Mouse (Mus musculus) stomach, embryonic 16.5 days (tissue): ENCODE results near the gene H2al1b. TPM values are rescaled to one million over a fixed set of nuclear protein-coding genes. Genes with fewer than 3 reads are reported as not detected.
A peak's percentile ranks its signal among the peaks of the same experiment; 100 is the strongest.
"Not testable (repeated sequence)": the region's sequence is repeated elsewhere in the genome, so short reads cannot be mapped to it uniquely, and the experiment has no call there.

Source experiments
- ATAC-seq: fragments of 200-750 bp; cut with Nextera tagmentation; 2 replicates; pipeline ENCODE4 v1.8.0; 2017; ENCODE audit warnings: moderate number of reproducible peaks, moderate TSS enrichment; ENCODE audit not compliant: insufficient read depth, low FRiP score
- H3K27ac ChIP-seq: fragments of 300-500 bp; sonication (generic); 2 replicates; pipeline ENCODE4 v1.5.1; 2014; ENCODE audit warnings: low read length
- H3K27me3 ChIP-seq: fragments of 300-500 bp; sonication (generic); 2 replicates; pipeline ENCODE4 v1.6.1; 2014; ENCODE audit warnings: low read length, control low read depth, mixed read lengths; ENCODE audit not compliant: control insufficient read depth, insufficient read depth
- H3K36me3 ChIP-seq: fragments of 300-500 bp; sonication (generic); 2 replicates; pipeline ENCODE4 v1.6.1; 2014; ENCODE audit warnings: low read length; ENCODE audit not compliant: control insufficient read depth, insufficient read depth
- H3K4me1 ChIP-seq: fragments of 300-500 bp; sonication (generic); 2 replicates; pipeline ENCODE4 v1.6.1; 2014; ENCODE audit warnings: low read length, control low read depth, mixed read lengths; ENCODE audit not compliant: control insufficient read depth, insufficient read depth
- H3K4me2 ChIP-seq: fragments of 300-500 bp; sonication (generic); 2 replicates; pipeline ENCODE4 v1.6.1; 2014; ENCODE audit warnings: low read depth, low read length, mixed read lengths
- H3K4me3 ChIP-seq: fragments of 300-500 bp; sonication (generic); replicated peaks from 2 replicates; pipeline ENCODE4 v1.5.1; 2014; ENCODE audit warnings: mild to moderate bottlenecking, low read length
- H3K9ac ChIP-seq: fragments of 300-500 bp; sonication (generic); 2 replicates; pipeline ENCODE4 v1.6.1; 2014; ENCODE audit warnings: low read length
- H3K9me3 ChIP-seq: fragments of 300-500 bp; sonication (generic); replicated peaks from 2 replicates; pipeline ENCODE4 v1.6.1; 2016; ENCODE audit warnings: low read length, control low read depth; ENCODE audit not compliant: control insufficient read depth
- WGBS: fragments of 180-500 bp; shearing (Covaris S2); extraction: QIAGEN DNeasy Blood & Tissue Kit; methylation state at CpG from one replicate; pipeline ENCODE4 v1.1.7; 2014; 5-methylcytosine and 5-hydroxymethylcytosine counted together
- polyA plus RNA-seq: library from polyadenylated mRNA; unstranded; fragments of >200 nt; fragmentation: Nextera tagmentation; extraction: Ambion mirVana; gene quantifications from 2 replicates; pipeline ENCODE4 v1.2.1, GENCODE M21; 2015

Gene H2al1b
- not detected in 2 replicates for polyA plus RNA-seq

DNA sequence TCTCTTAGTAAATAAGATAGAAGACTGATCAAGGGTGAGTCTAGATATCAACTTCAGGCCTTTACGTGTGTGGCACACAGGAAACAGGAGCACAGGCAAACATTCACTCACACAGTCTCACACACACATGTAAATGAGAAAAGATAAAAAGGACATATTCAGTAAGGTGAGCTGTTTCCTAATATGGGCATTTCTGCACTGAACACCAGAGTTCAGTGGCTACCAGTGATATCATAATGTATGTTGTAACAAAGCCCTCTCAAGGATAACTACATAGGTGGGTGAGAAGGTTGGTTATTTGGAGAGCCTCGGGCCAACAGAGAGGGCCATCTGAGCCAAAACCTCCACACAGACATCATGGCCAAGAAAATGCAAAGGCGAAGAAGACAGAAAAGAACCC is at the start of gene H2al1b:
Gene H2al1b, plus strand, starts transcription at position 301 of the 400 bp plus-strand sequence.
- H3K9ac ChIP-seq, H3K4me1 ChIP-seq, ATAC-seq, H3K4me3 ChIP-seq, H3K27ac ChIP-seq, H3K27me3 ChIP-seq, H3K9me3 ChIP-seq, H3K36me3 ChIP-seq, H3K4me2 ChIP-seq: not testable (repeated sequence)
- 81% methylated on average over 1 of the region's 3 CpGs for WGBS

DNA sequence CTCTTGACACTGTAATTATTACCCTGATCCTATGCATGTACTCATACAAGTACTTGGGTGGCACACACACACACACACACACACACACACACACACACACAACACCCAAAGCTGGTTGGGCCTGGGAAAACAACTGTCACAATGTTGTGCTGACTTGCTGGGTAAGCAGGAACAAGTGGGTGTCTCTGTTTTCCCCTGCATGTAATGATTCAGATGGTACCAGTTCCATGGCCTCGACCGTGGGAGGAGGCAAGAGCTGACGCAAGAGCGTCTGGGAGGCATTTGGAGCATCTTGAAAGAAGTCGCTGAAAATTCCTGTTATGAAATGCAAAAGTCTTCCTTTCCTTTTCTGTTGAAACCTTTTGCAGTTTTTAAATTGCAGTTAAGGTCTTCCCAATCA is 48.2 kb upstream of the H2al1b start:
- whole genome bisulfite sequencing = 66% methylated on average over 5 of the region's 5 CpGs

DNA sequence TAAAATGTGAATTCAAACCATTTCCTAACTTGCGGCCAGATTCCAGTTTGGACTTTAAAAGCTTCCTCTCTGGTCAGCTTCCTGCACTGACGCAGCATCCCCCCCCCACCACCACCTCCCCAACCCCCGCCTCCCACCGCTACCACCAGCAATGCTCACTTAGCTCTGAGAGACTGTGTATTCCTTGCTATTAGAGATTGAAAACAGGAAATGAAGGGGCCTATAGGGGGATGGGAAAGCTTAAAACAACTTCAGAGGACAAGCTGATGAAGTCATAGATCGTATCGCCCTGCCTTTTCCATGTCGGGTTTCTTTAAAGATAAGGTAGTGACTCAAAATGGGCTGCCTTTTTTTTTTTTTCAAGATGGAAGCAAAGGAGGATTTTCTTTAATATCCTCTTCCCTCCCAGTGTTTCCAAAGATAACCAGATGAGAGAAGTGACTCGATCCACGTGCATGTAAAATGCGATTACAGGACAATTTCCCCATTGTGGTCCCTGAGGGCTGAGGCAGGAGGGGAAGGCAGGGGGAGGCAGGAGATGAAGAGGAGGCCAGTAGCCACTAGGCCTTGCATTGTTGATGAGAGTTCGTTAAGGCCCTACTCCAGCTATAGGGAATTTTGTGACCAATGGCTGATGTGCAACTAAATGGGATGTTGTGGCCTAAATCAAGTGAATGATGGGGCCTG is 47.6 kb upstream of the H2al1b start:
- 53% methylated on average over 11 of the region's 11 CpGs for WGBS
- peaks cover 8% of the 10 kb centered on the region for H3K4me1 ChIP-seq
- H3K9me3 ChIP-seq = no peaks in the 10 kb centered on the region
- no peak overlapping the region for H3K9ac ChIP-seq
- H3K36me3 ChIP-seq = no peaks in the 10 kb centered on the region
- H3K4me3 ChIP-seq = no peak overlapping the region
- H3K4me2 ChIP-seq = no peak overlapping the region
- ATAC-seq = no peak
- no peak overlapping the region for H3K27ac ChIP-seq
- H3K27me3 ChIP-seq = peaks cover 14% of the 10 kb centered on the region; the same call in 1 of the 2 replicates

More for the DNA sequence above, 48.2 kb upstream of the H2al1b start:
- Histone ChIP-seq H3K4me1 (peaks cover 8% of the 10 kb centered on the region), H3K4me2 (no peak overlapping the region), H3K27ac (no peak overlapping the region), H3K27me3 (peaks cover 13% of the 10 kb centered on the region; the same call in 1 of the 2 replicates), H3K9ac (no peak overlapping the region), H3K9me3 (no peaks in the 10 kb centered on the region), H3K4me3 (no peak overlapping the region), H3K36me3 (no peaks in the 10 kb centered on the region)
- ATAC-seq = no peak

DNA sequence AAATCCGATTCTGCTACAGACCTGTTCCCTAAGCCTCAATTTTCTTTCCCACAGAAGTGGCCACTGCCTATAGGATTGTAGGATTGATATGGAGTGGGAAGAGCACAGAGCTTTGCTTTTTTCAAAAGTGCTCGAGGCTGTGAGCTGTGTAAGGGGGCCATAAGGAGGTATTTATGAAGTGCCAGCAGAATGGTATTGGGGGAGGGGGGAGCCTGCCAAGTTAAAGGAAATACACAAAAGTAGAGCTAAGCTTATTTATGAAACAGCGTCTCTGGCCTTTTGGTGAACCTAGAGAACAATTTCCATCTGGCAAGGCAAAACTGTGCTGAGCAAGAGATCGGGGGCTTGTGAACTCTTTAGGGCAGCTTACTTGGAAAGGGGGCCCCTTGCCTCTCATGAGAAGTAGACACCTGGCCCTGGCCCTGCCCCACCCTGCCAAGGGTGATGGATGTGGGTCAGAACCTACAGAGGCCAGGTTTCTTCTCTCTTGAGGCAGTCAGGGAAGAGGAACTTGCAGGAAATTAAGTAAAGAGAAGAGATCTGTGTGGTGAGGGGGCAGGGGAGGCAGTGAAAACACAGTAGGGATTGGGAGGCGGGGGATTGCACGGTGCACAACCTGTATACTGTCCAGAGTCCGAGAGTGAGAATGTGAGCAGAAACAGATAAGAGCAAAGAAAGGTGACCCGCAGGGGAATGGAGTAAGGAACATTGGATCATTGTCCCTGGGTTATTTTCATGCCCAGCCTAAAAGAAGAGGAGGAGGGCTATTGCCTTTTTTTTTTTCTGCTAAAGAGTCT is 46.5 kb upstream of the H2al1b start:
- Histone ChIP-seq H3K9ac (no peak overlapping the region; the same call in 1 of the 2 replicates), H3K4me1 (peaks cover 8% of the 10 kb centered on the region), H3K4me2 (no peak overlapping the region), H3K4me3 (no peak overlapping the region), H3K9me3 (no peaks in the 10 kb centered on the region), H3K27me3 (peaks cover 14% of the 10 kb centered on the region; the same call in 1 of the 2 replicates), H3K27ac (no peak overlapping the region), H3K36me3 (no peaks in the 10 kb centered on the region)
- 29% methylated on average over 8 of the region's 8 CpGs for WGBS
- no peak for ATAC-seq

DNA sequence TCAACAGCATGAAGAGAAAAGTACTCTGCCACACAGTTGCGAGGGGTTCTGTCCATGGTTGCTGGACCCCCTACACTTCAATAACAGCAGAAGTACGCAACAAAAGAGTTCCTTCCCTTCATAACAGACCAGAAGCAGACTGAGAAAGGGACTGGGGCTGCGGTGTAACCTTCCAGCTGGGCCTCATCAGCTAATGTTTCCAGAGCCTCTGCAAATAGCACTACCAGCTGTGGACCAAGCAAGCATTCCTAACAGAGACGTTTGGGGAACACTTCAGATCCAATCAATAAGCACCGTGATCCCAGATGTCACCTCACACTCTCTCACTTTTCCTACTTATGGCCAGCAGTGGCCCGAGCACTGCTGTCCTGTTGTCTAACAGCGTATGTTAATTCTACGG is 37.3 kb upstream of the H2al1b start:
- Histone ChIP-seq H3K4me1 (no peaks in the 10 kb centered on the region), H3K27ac (no peak overlapping the region), H3K9me3 (no peaks in the 10 kb centered on the region), H3K9ac (no peak overlapping the region), H3K4me2 (no peak overlapping the region), H3K4me3 (no peak overlapping the region), H3K27me3 (no peaks in the 10 kb centered on the region; the same call in 1 of the 2 replicates), H3K36me3 (no peaks in the 10 kb centered on the region)
- 52% methylated on average over 8 of the region's 8 CpGs for WGBS
- no peak for ATAC-seq

DNA sequence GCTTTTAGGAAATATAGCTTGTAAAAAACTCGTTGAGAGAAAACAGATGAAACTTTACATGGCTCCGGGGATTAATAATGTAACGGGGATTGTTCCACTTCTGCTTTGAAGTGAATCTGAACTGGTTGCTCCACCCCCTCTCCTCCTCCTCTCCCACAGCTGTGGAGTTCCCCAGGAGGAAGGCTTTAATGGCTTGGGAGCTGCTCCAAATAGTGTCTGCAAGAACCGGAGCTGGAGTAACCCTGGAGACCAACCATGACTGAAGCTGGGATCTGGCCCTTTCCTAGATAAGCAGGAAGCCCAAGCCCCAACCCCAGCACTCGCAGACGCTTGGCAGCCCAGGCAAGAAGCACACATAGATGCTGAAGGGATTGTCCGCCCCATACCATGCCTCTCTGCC is 34.4 kb upstream of the H2al1b start:
- Histone ChIP-seq H3K27me3 (peaks cover 5% of the 10 kb centered on the region; the same call in 1 of the 2 replicates), H3K4me3 (no peak overlapping the region), H3K9me3 (no peaks in the 10 kb centered on the region), H3K4me2 (no peak overlapping the region), H3K9ac (no peak overlapping the region), H3K4me1 (no peaks in the 10 kb centered on the region), H3K36me3 (no peaks in the 10 kb centered on the region), H3K27ac (no peak overlapping the region)
- WGBS = 43% methylated on average over 7 of the region's 7 CpGs
- peak; percentile 53; the same call in 1 of the 2 replicates for ATAC-seq

DNA sequence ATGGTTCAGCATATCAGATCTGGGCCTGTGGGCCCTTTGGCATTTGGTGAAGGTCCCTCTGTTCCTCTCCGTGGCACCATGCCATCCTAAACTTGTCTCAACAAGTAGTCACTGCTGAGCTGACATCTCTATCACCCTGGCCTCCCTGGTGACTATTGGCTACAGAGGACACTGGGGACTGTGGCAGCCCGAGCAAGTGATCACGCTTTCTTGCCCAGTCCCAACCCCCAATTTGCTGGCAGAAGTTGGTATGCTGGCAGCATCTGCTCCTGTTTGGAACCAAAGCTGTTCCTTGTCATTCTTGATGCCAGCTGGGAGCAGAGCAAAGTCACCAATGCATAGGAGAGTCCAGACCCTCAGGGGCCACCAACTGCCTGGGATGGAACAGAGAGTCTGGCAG is 33.2 kb upstream of the H2al1b start:
- Histone ChIP-seq H3K9me3 (no peaks in the 10 kb centered on the region), H3K27ac (no peak overlapping the region), H3K4me1 (no peaks in the 10 kb centered on the region), H3K4me3 (no peak overlapping the region), H3K4me2 (no peak overlapping the region), H3K27me3 (peaks cover 5% of the 10 kb centered on the region; the same call in 1 of the 2 replicates), H3K9ac (no peak overlapping the region), H3K36me3 (no peaks in the 10 kb centered on the region)
- ATAC-seq = no peak
- WGBS = 89% methylated on average over 3 of the region's 3 CpGs

DNA sequence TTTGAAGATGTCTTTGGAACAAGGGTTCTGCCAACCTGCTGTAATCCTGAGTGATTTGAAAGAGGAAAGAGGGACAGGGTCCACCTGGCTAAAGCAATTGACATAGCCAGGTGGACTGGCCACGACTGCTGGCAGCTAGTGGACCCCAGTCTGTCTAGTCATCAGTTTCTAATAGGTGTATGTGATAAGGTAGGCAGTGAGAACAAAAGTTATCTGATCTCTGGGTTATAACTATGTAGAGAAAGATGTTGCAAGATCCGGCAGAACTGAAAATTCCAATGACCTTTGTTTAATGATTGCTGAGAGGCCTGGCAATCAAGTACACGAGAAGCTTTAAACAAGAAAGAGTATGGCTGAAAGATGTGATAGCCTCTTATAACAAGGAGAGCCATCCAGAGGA is 29.0 kb upstream of the H2al1b start:
- H3K9me3 ChIP-seq = no peaks in the 10 kb centered on the region
- ATAC-seq = no peak
- 69% methylated on average over 3 of the region's 3 CpGs for WGBS
- H3K4me1 ChIP-seq = no peaks in the 10 kb centered on the region
- H3K9ac ChIP-seq = no peak overlapping the region
- H3K36me3 ChIP-seq = no peaks in the 10 kb centered on the region
- no peak overlapping the region for H3K4me2 ChIP-seq
- no peak overlapping the region for H3K4me3 ChIP-seq
- peaks cover 8% of the 10 kb centered on the region; the same call in 1 of the 2 replicates for H3K27me3 ChIP-seq
- no peak overlapping the region for H3K27ac ChIP-seq

DNA sequence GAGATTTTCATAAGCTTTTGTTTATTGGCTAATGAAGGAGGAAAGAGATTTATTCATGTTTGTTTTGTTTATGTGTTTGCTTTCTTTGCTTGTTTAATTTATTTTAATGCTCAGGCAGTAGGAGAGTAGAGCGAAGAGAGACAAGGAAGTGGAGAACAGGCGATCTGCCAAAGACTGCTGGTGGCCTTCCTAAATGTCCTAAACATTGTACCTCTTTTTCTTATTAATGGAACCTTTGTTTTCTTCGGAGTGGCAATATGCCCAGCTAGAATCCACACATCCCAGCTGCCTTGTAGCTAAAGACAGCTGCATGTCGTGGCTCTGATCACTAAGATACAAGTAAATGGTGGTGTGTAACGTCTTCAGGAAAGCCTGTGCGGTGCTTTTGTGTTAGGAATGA is 25.1 kb upstream of the H2al1b start:
- Histone ChIP-seq H3K27ac (no peak overlapping the region), H3K36me3 (no peaks in the 10 kb centered on the region), H3K4me3 (no peak overlapping the region), H3K4me2 (no peak overlapping the region), H3K9ac (no peak overlapping the region), H3K27me3 (peaks cover 8% of the 10 kb centered on the region; the same call in 1 of the 2 replicates), H3K4me1 (no peaks in the 10 kb centered on the region), H3K9me3 (no peaks in the 10 kb centered on the region)
- ATAC-seq = no peak
- WGBS = 62% methylated on average over 6 of the region's 6 CpGs
